Mouse (Mus musculus) thymus, postnatal 10 days (tissue): ENCODE measurements around the gene Gpx7.

ENCODE experiments used
- DNase-seq, 2 experiments: peaks; one replicate each; pipeline ENCODE4 v3.0.0; 2021; ENCODE audit warnings: low spot score in 2 of 2

Gpx7 gene

DNA sequence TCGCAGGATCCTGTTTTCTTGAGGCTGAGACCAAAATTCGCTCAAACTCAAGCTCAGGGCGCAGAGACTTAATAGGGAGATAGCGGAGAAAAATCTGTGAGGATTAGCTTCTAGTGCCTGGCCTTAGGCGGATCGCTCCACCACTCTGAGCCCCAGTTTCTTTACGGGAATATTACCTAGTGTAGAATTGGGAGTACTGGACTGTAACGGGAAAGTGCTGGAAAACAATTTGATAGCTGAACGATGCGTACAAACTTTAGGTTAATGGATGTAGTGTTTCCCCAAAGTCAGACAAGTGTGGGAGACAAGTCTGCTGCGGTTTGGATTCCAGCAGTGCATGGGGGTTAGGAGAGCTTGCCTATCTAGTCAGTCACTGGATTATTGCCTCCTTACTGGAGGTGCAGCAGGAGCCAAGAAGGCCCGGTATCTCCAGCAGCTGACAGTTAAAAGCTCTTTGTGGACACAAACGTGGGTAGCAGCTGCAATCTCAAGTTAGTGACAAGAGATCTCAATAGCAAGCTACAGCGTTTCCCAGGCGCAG is at the start of gene Gpx7:
Gpx7 (minus strand) TSS at position 101 of the 541 bp plus-strand sequence.
- no peak for DNase-seq

DNA sequence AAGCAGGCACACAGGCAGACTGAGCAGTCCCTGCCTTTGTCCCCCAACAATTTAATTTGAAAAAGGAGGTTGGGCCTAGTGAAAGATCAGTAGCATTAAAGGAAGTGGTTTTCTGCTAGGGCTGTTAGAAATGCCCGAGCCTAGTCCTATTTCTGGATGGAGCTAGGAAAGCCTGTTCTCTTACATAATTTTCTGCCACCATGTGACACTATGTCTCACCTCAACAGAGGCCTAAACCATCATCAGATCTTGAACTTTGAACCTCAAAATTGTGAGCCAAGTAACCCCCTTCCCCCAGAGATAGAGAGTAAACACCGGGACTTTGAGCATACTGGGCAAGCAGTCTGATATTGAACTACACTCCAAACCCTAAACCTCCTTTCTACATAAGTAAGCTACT is 49.3 kb upstream of the Gpx7 start:
- no peak for DNase-seq

DNA sequence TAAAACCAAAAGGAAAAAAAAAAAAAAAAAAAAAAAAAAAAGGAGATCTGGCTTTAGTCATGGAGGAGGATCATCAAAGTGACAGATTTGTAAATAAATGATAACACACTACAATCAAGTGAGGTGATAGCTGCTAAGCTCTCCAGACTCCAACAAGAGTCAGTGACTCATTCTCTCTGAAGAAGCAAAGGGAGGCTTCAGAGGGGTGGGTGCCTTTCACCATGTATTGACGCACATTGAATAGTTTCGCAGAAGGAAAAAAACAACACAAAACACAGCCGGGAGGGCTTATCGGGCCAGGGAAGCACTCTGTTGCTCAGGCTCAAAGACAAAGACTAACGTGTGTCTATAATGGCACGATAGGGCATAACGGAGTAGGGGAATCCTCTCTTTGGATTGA is 41.3 kb upstream of the Gpx7 start:
- DNase-seq = no peak

DNA sequence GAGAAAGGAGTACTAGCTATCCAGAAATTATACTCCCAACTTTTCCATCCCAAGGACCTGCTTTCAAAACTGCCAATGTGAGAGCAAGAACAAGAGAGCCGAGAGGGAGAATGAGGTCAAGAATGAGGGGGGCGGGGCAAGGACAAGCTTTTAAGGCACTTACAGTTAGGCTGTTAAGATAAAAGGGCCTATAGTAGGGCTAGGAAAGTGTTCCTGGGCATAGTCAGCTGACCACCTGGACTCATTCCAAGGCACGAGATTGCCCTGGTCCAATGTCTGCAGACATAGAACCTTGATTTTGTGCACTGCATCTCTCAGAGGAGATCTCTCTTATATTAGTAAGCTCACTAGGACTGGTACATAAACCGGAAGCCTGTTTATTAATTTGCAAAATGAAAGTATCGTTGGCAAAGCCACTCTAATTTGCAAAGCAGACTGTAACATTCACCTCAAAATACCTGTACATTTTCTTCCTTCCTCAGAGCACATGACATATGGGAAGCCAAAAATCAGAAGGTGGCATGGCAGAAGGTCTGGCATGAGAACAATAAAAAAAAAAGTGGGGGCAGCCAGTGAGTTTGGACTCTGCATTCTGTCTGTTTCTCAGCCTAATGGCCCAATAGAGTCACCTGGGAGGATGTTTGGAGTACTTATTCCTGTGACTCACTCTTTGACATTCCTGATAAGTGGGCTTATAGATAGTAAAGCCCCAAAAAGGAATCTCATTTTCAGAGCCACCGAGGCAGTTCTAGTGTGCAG is 31.5 kb upstream of the Gpx7 start:
- no peak for DNase-seq

DNA sequence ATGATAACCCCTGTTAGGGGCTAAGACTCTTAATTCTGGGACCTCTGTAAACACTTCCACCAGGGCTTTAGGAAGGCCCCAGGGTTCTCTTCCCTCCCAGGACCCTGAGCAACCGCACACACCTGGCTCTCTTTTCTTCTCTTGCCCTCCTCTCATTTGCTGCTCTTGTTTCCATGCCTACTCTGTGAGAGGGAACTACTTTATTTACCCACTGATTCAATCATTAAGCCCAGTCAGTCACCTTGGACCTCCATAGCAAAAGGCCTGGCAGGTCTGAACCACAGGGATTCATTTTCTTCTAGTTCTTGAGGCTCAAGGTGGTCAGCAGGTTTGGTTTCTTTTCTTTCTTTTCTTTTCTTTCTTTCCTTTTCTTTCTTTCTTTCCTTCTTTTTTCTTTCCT is 29.5 kb upstream of the Gpx7 start:
- DNase-seq = no peak

DNA sequence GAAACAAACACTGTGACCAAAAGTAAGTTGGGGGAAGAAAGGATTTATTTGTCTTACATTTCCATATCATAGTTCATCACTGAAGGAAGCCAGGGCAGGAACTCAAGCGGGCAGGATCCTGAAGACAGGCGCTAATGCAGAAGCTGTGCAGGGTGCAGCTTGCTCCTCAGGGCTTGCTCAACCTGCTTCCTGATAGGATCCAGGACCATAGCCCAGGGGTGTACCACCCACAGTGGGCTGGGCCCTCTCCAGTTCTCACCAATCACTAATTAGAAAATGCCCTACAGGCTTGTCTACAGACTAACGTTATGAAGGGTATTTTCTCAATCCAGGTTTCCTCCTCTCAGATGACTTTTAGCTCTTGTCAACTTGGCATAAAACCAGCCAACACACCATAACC is 28.9 kb upstream of the Gpx7 start:
- no peak for DNase-seq

DNA sequence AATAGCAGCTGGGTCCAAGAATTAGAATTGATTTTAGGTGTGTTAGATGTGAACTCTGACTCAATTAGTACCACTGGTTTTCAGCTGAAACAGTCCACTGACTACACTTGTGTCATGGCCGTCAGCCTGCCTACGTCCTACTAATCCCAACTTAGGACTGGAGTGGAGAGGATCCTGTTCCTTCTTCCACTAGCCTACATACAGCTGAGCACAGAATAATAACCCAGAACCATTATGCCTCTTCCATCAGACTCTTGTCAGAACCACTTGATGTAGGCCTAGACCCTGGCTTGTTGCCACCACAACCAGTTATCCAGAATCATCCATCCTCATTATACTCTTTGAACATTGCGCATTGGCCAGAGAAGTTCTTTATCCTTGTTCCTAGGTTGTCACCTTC is 28.0 kb upstream of the Gpx7 start:
- DNase-seq = no peak

DNA sequence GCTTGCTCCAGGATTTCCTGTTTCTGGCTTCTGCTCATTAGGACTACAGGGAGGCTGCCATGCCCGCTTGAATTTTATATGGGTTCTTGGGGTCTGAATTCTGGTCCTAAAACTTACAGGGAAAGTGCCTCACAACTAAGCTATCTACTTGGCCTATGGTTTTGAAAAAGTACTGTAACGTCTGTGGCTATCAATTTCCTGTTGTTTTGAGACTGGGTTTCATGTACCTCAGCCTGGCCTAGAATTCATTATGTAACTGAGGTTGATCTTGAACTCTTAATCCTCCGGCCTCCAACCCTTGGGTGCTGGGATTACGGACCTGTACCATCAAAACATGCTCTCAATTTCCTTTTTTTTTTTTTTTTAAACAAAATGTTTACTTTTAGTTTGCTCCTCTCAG is 27.5 kb upstream of the Gpx7 start:
- DNase-seq = no peak

DNA sequence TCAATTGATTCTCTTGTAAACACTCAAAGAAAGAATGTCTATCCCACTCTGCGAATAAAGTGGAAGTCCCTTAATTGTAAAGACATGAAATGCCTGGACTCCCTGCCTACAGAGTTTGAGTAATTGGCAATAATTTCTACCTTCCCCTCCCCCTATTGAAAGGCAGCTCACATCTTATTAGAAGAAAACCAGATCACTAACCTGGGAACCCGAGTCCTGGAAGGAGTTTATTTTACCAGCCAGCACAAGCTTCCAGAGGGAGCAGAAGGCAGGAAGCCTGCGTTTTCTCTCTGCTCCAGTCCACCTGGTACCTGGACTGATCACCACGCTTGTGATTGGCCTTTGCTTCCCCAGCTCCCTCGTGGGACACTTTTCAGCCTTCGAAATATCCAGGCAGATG is 26.6 kb upstream of the Gpx7 start:
- no peak for DNase-seq

DNA sequence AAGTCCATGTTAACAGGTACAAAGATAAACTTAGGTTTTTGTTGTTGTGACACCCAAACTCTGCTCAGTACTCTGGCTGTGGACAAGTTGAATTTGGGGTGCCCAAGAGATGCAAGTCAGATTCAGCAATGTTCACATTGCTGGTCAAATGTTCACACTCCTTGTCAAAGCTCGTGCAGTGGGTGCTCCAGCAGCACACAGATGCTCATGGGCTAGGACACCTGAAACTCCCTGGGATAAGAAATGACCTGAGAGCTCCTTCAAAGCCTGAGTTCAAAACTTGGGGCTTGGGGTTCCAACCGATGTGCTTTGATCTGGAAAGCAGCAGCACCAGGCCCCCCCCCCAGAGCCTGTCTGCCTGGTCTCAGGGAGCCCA is 24.8 kb upstream of the Gpx7 start:
- DNase-seq = no peak

DNA sequence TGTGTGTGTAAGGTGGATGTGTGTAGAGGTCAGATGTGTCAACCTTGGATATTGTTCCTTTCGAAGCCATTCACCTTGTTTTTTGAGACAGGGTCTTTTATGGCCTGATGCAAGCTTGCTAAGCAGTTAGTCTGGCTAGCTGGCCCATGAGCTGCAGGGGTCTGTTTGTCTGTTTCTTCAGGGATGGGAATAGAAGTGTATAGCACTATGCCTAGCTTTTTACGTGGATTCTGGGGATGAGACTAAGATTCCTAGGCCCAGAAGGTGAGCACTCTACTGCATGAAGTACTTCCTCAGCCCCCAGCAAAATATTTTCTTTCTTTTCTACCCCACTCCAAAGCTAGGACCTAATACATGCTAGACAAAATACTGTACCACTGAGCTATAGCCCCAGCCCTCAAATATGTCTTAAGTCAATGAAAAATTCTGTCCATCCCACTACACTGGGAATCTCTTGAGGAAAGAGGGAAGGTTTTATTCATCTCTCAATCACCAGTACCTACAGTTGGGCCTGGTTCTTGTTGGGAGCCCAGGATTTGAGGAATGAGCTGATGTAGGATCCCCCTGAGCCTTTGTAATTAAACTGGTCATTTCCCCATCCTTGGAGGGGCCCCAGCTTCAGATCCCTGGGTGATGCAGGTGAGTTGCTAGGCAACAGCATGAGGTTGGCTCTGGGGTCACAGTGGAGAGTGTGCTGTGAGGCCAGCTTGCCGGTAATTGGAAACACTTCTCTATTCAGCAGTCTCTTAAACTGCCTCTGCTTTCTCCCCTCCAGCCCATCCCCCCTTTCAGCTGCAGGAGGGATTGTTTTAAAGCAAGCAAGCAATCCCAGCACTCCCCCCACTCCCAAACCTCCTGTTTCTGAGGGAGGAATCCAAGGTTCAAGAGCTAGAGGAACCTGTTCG is 24.1 kb upstream of the Gpx7 start:
- DNase-seq = no peak

DNA sequence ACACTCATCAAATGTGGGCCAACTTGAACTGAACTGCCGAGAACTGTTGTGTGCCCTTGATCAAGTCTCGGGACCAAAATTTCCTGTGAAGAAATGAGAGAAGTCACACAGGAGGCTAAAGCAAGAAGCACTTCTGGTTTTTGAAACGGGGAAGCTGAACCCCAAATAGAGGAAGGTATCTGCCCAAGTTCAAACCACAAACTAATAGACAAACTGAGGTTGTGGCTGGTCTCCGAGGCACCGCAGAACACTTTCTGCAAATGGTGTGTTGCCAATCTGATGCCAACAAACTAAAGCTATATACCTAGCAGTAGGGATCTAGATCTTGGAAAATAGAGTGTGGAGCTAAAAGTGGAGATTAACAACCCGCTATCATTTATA is 21.6 kb upstream of the Gpx7 start:
- DNase-seq = no peak

DNA sequence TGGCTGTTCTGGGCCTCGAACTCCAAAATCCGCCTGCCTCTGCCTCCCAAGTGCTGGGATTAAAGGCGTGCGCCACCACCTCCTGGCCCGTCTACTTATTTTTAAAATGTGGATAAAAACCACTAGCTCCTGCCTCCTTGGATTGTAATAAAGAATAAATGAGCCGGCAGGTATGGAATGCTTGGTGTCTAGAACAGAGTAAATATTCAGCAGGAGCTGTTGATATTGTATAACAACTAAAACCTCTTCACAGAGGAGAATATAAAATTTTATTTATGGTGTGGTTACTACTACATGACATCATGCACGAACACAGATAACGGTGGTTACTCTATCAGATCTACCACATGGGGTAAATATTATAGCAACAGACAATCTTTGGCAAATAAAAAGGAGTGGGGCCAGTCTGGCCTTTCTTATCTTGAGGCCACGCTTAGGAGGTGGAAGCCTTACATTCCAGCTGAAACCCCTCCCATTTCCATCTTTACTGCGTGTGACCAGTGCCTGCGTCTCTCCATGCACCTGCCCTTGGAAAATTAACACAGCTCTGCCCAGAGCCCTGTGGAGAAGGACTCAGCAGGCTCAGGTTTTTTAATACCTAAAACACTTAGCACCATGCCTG is 21.1 kb upstream of the Gpx7 start:
- no peak for DNase-seq

DNA sequence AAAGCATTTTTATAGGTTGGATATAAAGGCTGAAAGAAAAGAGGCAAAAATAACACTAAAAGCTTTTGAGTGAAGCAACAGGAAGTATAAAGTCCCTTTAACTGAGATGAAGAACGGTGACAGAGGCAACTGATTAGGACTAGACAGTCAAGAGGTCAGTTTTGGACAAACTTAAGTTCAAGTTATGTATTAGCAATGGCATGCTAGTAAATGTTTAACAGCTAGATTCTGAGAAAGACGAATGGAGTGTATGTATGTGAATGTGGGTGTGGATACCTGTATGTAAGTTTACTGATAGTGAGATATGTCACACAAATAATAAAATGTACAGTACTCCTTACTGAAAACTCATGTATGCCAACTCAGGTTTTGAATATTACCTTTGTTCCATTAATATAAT is 17.8 kb upstream of the Gpx7 start:
- DNase-seq = no peak

DNA sequence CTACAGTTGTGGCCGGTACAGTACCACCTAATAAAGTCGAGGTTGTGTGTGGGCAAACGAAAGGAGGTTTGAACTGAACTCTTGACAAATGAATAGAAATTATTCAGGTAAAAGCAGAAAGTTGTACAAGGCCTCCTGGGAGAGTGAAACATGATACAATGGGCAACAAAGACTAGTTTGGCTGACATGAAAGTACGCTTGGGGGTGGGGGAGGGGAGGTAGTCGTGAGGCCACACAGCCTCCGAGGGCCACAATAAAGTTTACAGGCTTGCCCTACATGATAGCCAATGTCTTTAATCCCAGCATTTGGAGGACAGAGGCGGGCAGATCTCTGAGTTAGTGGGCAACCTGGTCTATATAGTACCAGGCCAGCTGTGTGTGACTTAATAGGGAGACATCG is 860 bp upstream of the Gpx7 start:
- DNase-seq = no peak

DNA sequence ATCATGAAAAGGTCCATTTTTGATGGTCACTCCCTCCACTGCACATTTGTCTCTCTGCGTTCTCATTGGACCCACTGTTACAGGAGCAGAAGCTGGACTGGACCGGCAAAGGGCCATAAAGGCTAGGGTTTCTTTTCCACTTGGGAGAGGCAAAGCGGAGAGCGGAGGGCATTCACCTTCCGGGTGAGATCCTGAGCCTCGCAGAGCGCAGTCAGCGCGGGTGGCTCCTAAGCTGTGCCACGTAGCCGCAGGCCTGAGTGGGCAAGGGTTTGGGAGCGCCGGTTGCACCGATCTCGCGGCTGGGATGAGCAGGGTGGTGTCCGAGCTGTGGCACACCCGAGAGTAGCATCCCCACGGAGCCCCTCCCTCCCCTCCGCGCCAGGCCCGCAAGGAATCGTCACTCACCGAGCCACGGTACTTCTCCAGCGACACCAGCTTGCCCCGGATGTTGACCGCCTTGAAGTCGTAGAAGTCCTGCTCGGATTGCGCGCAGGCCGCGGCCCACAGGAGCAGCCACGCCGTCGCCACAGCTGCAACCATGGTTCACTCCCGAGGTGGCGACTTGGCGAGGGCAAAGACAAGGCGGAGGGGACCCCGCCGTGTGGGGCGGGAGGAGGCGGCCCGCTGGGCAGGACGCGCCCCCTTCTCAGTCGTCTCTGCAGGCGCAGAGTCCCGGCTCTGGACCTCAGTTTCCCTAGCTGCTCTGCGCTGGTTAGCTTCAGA is 462 bp downstream of the Gpx7 start:
- peak in 1 of 2 experiments; percentile 9 for DNase-seq

DNA sequence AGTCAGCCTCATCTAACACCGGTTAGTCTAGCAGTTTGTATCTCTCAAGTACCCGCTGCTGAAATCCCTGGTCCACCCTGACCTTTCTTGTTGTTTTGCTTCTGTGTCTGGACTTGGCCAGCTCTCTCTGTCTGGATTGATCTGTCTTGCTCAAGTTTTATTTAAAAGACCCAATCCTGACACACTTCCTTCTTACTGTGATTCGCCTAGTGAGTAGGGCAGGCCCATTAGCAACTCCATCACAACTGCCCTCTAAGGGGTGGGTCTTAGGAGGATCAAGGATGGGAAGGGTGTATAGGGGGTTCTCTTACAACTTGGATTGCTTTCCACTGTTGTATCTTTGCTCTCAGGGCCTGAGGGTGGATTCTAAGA is 1.0 kb downstream of the Gpx7 start:
- no peak for DNase-seq

DNA sequence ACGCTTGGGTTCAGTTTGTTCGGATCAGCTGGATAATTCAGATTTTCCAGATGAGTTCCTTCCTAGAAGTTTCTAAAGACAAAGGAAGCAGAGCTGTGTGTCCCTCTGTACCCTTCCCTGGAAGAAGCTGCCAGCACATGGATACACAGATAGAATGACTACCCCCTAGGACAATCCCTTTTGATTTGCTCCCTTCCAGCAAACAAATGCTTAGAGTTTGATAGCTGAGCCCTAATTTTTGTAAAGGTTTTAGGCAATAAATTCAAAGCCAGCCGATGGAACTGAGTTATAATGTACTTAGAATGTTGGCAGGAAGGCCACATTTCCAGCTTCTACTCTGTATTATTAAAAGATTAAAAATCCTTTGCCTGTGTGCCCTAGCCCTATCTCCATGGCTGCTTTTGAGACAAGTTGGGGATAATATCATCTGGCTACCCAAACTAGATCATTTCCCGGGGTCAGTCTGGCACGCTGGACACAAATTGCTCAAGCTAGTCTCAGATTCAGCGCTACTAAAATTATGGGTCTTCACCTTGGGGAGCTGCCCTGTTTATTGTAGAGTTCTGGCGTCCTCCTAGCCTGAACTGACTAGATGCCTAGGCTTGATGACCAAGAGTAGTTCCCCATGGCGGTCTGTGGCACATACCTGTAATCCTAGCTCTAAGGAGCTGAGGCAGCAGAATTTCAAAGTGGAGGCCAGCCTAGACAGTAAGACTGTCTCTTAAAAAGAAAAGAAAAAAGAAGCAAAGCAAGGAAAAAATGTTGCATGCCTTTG is 2.7 kb downstream of the Gpx7 start:
- DNase-seq = no peak

DNA sequence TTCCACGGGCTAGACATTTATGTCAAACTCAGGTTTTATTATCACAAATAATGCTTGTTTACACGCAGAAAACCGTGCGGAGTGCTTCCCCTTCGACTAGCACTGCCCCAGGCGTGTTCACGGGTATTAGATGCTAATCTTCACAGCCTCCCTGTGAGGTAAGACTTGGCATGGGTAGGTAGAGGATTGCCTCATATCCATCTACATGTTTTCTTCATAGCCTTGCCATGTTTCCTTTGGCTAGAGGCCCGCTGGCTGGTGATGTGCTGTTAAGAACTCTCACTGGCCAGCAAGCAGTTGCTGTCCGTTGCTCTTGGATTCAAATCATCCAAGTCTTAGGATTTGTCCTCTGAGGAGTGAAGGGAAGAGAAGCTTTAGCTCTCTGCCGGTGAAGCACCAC is 6.4 kb downstream of the Gpx7 start:
- DNase-seq = no peak

DNA sequence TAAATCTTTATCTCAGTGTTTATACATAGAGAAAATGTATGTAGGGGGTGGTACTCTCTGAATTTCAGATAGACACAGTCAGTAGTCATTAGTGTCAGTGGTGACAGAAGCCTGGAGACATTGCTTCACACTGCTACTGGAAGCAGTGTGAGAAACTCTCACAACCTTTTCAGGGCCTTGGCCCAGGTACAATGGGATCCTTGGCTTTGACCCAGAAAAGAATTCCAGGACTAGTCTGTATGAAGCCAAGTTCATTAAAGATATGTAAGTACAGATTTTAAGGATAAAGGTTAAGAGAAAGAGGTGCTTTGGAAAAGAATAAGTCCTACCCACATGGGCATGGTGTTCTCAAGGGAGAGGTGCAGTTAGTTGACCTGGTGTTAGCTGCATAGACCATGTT is 12.5 kb downstream of the Gpx7 start:
- no peak for DNase-seq

DNA sequence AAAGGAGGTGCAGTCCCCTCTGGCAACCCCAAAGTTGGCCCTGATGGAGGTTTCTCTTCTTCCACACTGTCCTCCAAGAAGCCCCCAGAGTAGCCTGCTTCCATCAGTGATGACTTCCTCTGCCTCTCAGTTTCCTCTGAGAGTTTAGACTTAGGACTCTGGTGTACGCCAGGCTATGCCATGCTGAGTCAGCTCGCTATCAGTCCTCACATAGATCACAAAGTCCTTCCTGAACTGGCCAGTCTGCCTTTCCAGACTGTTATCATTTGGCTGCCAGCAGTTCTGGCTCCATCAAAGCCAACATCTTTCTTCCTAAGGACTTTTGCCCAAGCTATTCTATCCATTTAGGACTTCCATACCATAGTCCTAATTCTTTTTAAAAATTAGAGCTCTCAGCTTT is 14.2 kb downstream of the Gpx7 start:
- no peak for DNase-seq
